Mouse (Mus musculus) gastrocnemius, postnatal 36 days (tissue): ENCODE measurements around the gene E2f3. TPM values are rescaled to one million over a fixed set of nuclear protein-coding genes. Genes with fewer than 3 reads are reported as not detected.
A peak's percentile ranks its signal among the peaks of the same experiment; 100 is the strongest.

Experiments used
- DNase-seq, 2 experiments: peaks; one replicate each; pipeline ENCODE4 v3.0.0; 2022
- intact Hi-C: fragments of 180-260 bp; cut with DNase I; formaldehyde crosslinking; loops from one replicate; pipeline ENCODE4 v1.15.1; 2025
- total RNA-seq, 2 experiments: library from RNA; stranded (reverse); gene quantifications; 2 replicates each; pipeline ENCODE4 v1.2.3; 2021

The E2f3 gene
- total RNA-seq, 2 experiments from 2014 or later: 8.5 to 9.7 TPM

DNA sequence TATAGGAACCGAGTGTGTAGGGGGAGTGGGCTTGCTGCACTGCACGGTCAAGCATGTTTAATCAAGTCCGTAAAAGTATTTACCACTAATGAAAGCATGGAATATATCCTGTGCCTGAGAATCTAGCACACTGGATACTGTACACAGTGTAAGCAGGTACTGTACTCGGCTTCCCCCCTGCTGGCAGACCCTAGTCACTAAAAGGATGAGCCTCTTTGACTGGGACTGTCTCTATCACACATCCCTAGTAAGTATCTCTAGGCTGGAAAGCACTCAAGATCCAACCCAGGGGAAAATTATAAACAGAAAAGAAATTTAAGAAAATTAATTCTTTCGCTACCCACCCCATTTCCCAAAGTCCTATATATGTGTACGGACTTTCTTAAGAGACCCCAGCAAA is 2.8 kb downstream of the E2f3 start:
- no peak for DNase-seq
- intact Hi-C loops: loop anchor here (5.0 kb wide), 1 partner anchor 41 kb away; no protein-coding TSS in a partner anchor

DNA sequence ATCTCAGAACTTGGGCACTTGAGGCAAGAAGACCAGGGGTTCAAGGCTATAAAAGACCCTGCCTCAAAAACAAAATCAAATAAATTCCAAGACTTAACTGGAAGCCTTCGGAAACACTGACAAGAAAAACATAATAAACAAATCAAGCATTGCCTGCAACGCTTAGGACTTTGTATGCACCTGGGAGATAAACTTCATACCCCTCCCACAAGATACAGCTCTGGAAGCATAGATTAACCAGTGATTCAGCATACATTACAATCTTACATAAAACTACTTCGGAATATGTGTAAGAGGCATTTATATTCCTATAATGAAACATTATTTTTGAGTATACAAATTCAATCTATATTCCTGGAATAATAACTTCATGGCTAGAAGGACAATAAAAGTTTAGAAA is 3.5 kb downstream of the E2f3 start:
- no peak for DNase-seq
- intact Hi-C loops: loop anchor here (5.0 kb wide), 1 partner anchor 40 kb away; no protein-coding TSS in a partner anchor

DNA sequence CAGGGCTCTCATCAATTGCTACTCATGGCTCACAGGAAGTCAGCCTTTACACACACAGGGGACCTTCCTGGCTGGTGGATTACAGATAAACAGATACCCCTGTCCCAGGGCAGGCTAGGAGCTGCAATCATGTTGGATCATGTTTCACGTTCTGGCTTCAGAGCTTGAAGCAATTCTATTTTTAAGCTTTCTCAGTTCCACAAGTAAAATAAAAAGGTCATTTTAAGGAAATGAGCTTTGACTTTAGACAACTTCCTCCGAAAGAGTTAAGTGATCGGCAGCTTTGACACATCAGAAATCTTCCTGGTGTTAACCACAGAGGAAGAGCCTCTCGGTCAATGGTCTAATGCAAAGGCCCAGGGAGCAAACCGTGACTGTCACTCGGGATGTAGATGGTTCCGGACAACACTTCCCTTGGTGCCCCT is 6.7 kb downstream of the E2f3 start:
- no peak for DNase-seq
- intact Hi-C loops: no loop called here

DNA sequence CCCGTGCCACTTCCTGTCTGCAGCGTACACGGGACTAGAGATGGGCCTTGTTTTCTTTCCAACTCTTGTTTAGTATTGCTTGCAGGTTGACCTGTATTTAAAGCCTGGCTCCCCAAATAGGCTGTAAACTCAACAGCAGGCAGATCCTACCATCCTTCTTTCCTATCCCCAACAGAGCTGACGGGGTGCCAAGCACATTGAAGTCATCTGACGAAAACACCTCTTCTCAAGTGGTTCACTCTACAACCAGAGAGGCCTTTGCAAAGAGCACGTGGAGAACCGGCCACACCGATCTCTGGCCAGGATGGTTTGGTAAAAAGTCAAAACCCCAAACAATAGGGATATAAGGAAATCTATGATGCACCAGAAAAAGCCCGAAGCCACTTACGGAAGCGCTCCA is 8.5 kb downstream of the E2f3 start:
- intact Hi-C loops: no loop called here

DNA sequence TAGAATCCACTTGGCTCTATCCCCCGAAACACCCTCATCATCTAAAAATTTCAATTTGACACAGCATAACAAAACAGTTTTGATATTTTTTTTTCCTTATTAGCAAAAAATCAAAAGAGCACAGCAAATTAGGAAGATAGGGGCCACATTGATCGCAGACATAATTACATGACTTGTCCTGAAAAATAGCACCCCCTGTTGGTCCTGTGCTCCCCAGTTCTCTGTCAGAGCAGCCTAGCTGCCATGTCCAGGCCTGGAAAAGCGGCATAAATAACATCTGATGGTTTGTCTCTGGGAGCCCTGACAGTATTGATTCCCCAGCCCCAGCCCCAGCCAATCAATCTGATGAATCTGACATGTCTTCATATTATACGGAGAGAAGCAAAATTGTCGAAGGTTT is 11.8 kb downstream of the E2f3 start:
- DNase-seq: no peak
- intact Hi-C loops: no loop called here

More for the DNA sequence above, 8.5 kb downstream of the E2f3 start:
- DNase-seq: no peak

DNA sequence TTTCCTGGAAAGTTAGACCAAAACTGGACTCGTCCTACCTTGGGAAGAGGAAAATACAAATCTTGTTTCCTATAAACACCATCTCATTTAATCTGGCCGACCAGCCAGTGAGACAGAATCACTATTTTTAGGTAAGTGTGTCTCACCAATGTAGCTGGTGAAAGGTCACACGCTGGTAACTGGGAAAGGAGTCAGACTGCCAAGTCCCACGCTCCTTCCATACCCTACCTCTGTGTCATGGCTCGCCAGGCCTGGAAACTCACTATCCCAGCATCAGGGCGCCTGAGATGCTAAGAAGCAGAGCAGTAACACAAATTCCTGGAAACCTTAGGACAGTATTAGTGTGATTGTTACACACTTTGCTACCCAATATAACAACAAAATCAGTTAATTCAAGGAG is 12.3 kb downstream of the E2f3 start:
- no peak for DNase-seq
- intact Hi-C loops: no loop called here

DNA sequence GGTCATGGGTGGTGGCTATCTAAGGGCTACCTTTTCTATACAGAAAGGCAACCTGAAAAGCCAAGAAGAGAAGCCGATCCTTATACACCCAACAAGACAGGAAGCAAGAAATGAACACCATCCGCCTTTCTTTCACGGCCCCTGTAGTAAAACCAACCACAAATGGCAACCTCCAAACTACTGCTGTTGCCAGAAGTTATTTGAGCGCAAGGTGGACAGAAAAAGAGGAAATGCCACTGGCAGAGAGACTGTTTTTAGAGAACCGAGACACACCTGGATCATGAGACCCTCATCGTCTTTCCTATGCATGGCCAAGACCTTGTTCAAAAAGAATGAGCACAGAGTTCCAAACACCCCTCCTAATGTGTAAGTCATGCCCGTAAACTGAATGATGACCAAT is 15.5 kb downstream of the E2f3 start:
- intact Hi-C loops: no loop called here
- no peak for DNase-seq

DNA sequence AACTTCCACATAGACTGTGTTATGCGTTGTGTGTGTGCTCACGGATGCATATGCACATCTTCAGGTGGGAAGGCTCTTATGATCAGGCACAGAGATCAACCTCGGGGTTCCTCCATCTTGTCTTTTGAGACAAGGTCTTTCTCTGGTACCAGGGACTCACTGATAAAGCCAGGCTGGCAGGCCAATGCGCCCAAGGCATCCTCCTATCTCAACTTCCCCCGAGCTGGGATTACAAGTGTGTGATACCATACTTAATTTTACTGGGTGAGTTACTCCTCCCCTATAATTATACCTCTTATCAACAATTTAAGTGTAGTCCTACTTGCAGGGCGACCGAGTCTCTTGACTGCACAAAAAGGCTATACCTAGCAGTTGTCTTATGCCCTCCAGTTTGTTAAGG is 17.2 kb downstream of the E2f3 start:
- intact Hi-C loops: no loop called here
- no peak for DNase-seq

DNA sequence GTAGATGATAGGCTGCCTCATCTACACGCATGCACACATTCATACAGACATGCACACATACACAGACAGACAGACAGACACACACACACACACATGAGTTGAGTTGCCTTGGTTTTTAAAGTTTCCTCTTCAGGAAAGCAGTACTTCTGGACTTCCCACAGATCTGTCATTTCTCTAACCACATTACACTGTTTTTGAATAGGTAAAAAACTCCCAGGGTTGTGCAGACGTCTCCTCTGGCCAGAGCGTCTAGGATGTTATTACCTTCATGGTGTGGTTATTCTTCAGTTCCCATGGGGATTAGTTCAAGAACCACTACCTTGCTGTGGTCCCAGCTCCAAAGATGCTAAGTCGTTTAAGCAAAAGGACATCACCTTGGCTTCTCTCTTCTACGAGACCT is 18.5 kb downstream of the E2f3 start:
- intact Hi-C loops: no loop called here
- DNase-seq: no peak

DNA sequence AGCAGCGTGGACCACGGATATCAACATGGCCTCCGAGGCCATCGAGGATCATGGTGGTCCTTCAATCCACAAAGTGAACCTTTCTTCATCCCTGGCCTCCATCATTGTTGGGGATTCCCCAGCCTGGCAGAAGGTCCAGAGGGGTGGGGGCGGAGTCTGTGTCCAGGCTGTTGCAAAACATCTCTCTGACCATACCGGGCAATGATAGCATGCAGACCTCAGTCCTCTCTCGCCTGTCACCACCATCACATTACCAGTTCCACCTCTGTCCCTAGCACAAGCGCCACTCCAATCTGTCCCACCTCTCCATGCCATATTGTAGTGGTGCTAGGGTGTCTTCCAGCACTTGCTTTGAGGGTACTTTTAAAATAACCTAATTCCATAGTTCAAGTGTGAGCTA is 18.9 kb downstream of the E2f3 start:
- intact Hi-C loops: no loop called here
- no peak for DNase-seq

DNA sequence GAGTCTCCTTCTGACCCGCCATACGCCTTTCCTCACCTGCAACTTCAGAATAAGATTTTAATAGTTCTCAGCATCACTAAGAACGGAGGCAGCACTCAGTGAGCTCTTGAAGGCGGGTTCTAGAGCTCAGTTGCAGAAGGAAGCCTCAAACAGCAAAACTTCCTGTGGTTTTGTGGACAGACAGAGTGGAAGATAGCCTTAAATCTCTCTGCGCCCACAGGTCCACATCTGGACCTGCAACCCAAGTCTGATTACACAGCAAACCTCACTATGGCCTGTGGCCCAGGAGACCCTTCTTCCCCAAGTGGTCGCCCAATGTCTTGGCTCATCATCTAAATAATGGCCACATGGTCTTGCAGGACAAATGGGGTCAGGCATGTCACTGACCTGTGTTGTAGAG is 21.8 kb downstream of the E2f3 start:
- no peak for DNase-seq
- intact Hi-C loops: no loop called here

DNA sequence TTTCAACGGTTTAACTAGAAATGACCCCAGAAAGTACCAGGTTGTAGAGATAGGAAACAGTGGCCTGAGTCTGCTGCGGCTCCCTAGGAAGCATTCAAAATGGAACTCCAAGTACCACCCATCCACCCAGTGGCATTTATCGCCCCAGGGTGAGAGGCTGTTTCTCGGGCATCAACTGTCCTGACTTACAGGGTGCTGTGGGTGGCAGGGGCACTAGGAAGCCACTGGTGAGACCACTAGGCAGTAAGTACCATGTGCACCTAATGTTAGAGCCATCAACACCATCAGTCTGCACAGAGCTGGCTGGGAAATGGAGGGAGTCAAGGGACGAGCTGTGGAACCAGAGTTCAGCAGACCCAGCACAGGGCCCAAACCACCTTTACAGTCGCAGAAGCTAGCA is 25.4 kb downstream of the E2f3 start:
- intact Hi-C loops: no loop called here
- no peak for DNase-seq

DNA sequence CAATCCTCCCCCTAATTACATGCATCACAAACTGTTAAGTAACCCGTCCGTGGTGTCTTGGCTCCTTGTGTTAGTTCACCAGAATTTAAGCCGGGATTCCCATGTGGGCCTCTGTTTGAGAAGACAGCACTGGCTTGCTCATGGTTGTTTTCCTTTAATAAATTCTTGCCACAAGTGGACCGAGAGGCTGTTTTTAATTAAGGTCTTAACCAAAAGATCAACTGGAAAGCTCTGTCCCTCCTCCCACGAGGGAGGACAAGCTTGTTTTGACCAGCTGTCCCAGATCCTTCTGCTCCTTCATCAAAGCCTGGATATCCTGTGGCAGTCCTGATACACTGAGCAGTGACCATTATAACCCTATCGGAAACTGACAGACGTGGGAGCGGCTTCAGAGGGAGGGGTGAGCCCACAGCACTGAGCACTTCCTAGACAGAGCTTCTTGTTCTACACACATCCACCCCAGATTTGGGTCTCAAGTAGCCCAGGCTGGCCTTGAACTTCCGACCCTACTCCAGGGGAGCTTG is 28.1 kb downstream of the E2f3 start:
- DNase-seq: peak in 1 of 2 experiments; percentile 35
- intact Hi-C loops: no loop called here

DNA sequence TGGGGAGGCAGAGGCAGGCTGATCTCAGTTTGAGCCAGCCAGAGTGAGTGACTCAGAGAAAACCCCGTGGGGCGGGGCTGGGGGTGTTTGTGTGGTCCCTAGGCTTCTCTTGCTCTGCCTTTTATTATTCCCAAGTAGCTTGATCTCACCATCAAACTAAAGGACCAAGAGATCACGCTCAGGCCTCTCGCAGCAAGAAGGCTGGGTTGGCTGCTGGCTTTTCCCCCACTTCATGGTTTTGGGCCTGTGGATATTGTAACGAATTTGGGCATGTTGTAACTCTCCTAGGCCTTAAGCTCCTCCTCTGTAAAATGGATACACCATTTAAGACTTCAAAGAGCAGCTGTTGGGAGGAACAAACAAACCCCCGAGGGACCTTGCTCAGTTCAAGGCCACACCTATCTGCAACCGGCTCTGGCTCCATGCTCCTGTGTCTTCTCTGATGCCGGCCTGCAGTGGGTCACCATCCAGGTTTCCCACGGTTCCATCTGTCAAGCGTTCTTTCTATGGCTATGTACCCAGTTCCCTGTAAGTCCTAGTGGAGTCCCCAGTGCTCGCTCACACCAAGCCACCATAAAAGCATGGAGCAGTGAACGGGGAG is 28.9 kb downstream of the E2f3 start:
- no peak for DNase-seq
- intact Hi-C loops: no loop called here

DNA sequence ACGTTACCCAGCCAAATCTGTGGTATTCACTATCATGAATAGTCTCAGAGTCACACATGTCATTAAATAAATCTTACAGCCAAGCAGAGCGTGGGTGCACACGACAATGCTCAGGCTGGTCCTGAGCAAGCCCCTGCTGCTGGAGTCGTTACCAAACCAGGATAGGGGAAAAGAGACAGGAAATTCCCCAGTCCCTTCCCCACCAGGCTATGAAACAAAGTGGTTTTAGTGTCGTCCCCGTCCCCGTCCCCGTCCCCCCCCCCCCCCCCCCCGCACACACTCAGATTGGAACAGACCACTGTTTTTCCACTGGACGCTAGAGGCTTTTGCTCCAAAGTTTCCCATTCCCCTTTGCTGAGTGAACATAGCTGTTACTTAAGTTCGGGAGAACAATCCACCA is 30.6 kb downstream of the E2f3 start:
- intact Hi-C loops: no loop called here

DNA sequence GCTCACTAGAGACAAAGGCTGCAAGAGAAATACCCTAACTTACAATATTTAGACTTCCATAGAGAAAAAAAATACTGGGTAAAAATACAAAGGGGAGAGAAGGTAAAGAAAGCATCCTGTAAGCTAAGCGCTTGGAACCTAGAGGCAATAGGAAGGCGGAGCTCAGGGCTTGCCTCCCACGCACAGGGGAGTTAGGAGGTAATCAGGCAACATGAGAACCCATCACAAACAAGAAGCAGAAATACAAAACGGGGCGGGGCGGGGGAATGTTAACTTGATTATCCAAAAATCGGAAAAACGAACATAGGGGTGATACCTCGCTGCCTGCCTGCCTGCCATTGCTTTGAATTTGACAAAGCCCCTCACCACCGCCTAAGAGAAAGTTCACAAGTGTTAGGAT is 31.1 kb downstream of the E2f3 start:
- intact Hi-C loops: no loop called here
- no peak for DNase-seq

More for the DNA sequence above, 30.6 kb downstream of the E2f3 start:
- no peak for DNase-seq

DNA sequence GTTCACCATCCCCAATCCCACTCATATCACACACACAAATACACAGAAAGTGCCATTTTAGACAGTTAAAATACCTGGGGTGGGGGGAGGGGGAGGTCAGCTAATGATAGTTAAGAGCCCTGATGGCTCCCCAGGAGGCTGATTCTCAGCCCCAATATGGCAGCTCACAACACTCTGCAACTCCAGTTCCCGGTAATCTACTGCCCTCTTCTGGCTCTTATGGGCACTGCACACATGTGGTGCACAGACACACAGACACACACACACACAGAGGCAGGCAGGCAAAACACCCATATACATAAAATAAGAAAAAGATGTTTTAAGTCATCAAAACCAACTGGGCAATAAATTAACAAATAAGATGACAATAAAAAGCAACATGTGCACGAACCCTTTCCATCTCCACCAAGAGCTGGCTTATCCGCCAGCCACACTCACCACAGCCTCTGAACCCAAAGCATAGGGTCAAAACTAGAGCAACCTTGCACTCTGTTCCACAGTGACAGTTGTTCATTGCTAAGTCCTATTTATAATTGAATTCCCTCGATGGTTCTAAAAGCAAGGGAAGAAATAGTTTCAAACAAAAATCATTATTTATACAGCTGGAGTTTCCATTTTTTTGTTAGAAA is 32.3 kb downstream of the E2f3 start:
- intact Hi-C loops: no loop called here
- no peak for DNase-seq

DNA sequence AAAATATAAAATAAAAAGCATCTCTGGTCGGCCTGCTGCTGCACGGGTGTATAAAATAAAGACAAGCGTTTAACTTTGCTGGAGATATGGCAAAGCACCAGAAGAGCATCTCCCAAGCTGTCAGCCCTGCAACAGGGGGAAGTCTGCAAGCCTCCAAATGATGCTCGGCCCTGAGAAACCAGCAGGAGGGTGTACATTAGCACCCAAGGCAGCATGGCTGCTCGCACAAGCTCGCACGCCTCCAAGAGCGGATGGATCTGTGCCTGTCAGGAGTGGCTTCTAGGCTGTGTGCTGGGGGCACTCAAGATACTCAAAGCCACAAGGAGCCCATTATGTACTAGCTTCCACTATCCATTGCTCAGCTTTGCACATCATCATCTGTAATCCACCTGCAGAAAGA is 39.8 kb downstream of the E2f3 start:
- intact Hi-C loops: no loop called here
- no peak for DNase-seq

DNA sequence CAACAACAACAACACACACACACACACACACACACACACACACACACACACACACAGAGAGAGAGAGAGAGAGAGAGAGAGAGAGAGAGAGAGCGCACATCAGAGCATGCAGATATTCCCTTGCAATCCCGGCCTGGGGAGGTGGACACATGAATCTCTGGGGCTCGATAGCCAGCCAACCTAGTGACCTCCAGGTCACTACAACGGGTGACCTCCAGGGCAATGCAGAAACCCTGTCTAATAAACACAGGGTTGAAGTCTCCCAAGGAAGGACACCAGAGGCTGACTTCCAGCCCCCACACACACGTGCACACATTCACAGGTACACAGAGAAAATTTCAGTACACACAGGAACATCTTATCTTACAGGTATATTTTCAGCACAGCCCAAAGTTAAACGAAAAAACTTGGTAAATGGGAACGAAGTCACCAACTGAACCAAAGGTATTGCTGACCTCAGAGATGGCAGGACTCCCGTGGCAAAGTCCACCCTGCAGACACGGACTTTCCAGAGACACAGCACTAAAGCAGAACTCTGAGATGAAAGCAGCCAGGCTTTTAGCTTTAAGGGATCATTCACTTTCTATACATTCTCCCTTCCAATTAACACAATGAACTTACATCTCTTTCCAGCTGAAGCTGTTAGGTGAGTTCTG is 40.8 kb downstream of the E2f3 start:
- DNase-seq: no peak
- intact Hi-C loops: loop anchor here (5.0 kb wide), 1 partner anchor 37 kb away; no protein-coding TSS in a partner anchor

DNA sequence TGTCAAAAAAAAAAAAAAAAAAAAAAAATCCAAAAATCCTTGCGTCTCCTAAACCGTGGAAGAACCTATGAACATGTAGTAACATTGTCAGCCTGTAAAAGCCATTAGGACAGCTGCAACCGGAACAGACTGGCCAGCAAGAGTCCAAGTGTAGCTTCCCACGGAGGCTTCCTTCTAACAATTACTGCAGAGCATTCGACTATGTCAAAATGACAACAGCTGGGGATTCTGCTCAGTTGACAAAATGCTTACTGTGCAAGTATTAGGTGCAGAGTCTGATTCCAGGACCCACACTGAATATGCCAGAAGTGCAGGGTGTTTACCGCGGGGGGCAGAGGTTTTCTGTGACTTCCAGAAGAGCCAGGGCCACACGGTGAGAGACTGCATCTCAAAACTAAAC is 41.4 kb downstream of the E2f3 start:
- no peak for DNase-seq
- intact Hi-C loops: loop anchor here (5.0 kb wide), 1 partner anchor 38 kb away; no protein-coding TSS in a partner anchor

DNA sequence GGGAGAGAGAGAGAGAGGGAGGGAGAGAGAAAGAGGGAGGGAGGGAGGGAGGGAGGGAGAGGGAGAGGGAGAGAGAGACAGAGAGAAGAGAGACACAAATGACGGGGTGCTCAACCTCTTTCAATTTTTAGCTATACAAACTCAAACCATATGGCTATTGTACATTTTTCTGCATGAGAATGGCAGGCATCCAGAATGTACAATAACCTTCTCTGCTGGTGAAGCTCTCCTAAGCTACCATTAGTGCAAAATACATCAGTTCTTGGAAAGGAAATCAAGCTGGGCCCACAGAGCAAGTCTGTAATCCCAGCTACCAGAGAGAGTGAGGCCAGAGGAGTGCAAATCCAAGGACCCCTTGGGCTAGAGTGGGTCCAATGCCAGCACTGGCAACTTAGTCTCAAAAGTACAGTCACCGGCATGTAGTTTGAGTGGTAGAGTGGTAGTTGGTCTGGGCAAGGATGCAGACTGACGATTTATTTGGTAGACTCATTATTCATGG is 42.3 kb downstream of the E2f3 start:
- intact Hi-C loops: loop anchor here (5.0 kb wide), 1 partner anchor 39 kb away; no protein-coding TSS in a partner anchor
- no peak for DNase-seq
